ENCODE assay signal across 9 mouse cellular contexts in genomic region chr17:45734333-45734732, GRCm38 (mm10). TPM values are rescaled to one million over a fixed set of nuclear protein-coding genes. Genes with fewer than 3 reads are reported as not detected.
DNase-seq lines count a peak whose midpoint lies in the region; ATAC-seq and TF ChIP-seq lines count a peak whose summit lies in the region.
"Had no signal": no experiment of that assay in that cellular context is flagged by ENCODE, and none has a peak within 500 bp of the region (broad histone marks: within the 10 kb centered on the region; RNA-seq: fewer than 3 reads in every experiment).

No protein-coding gene starts in this region.

- H3K27ac ChIP-seq in kidney, embryonic 14.5 days (ENCODE audit: low read depth, low read length): peak overlapping the region; percentile 37; the same call in 1 of the 2 replicates
- H3K27ac ChIP-seq in embryonic facial prominence, embryonic 12.5 days: no peak overlapping the region
- H3K27ac ChIP-seq in intestine, embryonic 14.5 days (ENCODE audit: low read depth): 0 out of 2 replicates have a peak overlapping the region, but pooled peaks have one; percentile 14

- H3K4me2 ChIP-seq in kidney, embryonic 14.5 days (replicated peaks; ENCODE audit: low read depth, low read length): peak overlapping the region; percentile 83
- peak overlapping the region; percentile 79 for H3K4me2 ChIP-seq in embryonic facial prominence, embryonic 12.5 days (replicated peaks)
- H3K4me2 ChIP-seq in intestine, embryonic 14.5 days (ENCODE audit: low read length): peak overlapping the region; percentile 68
- peak overlapping the region; percentile 99 for H3K4me2 ChIP-seq in myocyte (ENCODE audit: low read depth)

- H3K9me3 ChIP-seq in kidney, embryonic 14.5 days (ENCODE audit: control insufficient read depth, low read length): no peaks in the 10 kb centered on the region
- no peaks in the 10 kb centered on the region for H3K9me3 ChIP-seq in embryonic facial prominence, embryonic 12.5 days
- H3K9me3 ChIP-seq in intestine, embryonic 14.5 days (ENCODE audit: control insufficient read depth, low read length): no peaks in the 10 kb centered on the region

- no peak for DNase-seq in kidney, adult 9 months
- no peak for DNase-seq in intestine, embryonic 14.5 days (ENCODE audit: low spot score)
- DNase-seq in embryo, embryonic 11 days: no peak
- no peak for DNase-seq in gastrocnemius, postnatal 4 days (ENCODE audit: low spot score in 2 of 2)

- no peak overlapping the region for H3ac ChIP-seq in myocyte (ENCODE audit: control insufficient read depth, insufficient read length)

- WGBS in kidney, embryonic 14.5 days: 17% methylated on average over 3 of the region's 3 CpGs
- WGBS in embryonic facial prominence, embryonic 12.5 days: 10% methylated on average over 3 of the region's 3 CpGs
- 21% methylated on average over 3 of the region's 3 CpGs for WGBS in intestine, embryonic 14.5 days

- H3K4me1 ChIP-seq in kidney, embryonic 14.5 days (ENCODE audit: control insufficient read depth, insufficient read depth, low read length): peaks cover 27% of the 10 kb centered on the region
- H3K4me1 ChIP-seq in embryonic facial prominence, embryonic 12.5 days: peaks cover 35% of the 10 kb centered on the region
- H3K4me1 ChIP-seq in intestine, embryonic 14.5 days (replicated peaks; ENCODE audit: control insufficient read depth, insufficient read depth, low read length): peaks cover 34% of the 10 kb centered on the region

- H3K4me3 ChIP-seq in kidney, embryonic 14.5 days (ENCODE audit: low read length): no peak overlapping the region
- H3K4me3 ChIP-seq in embryonic facial prominence, embryonic 12.5 days: peak overlapping the region; percentile 26
- H3K4me3 ChIP-seq in intestine, embryonic 14.5 days (ENCODE audit: low read depth, low read length): peak overlapping the region; percentile 29; the same call in 1 of the 2 replicates
- H3K4me3 ChIP-seq in myocyte: no peak overlapping the region

- no peaks in the 10 kb centered on the region for H3K36me3 ChIP-seq in kidney, embryonic 14.5 days (ENCODE audit: control insufficient read depth, insufficient read depth, low read length)
- H3K36me3 ChIP-seq in embryonic facial prominence, embryonic 12.5 days: no peaks in the 10 kb centered on the region
- H3K36me3 ChIP-seq in intestine, embryonic 14.5 days (ENCODE audit: control insufficient read depth, insufficient read depth, low read length): no peaks in the 10 kb centered on the region
- H3K36me3 ChIP-seq in myocyte (ENCODE audit: control insufficient read depth, insufficient read depth): no peaks in the 10 kb centered on the region

- H3K27me3 ChIP-seq in kidney, embryonic 14.5 days (ENCODE audit: control insufficient read depth, insufficient read depth, low read length): no peaks in the 10 kb centered on the region
- 0 out of 2 replicates have a peak, but pooled peaks cover 6% of the 10 kb centered on the region for H3K27me3 ChIP-seq in embryonic facial prominence, embryonic 12.5 days
- no peaks in the 10 kb centered on the region for H3K27me3 ChIP-seq in intestine, embryonic 14.5 days (replicated peaks; ENCODE audit: control insufficient read depth, insufficient read depth, low read length)
- no peaks in the 10 kb centered on the region for H3K27me3 ChIP-seq in myocyte (ENCODE audit: control insufficient read depth, insufficient read depth, insufficient read length)

- H3K9ac ChIP-seq in kidney, embryonic 14.5 days (ENCODE audit: low read depth, low read length): peak overlapping the region; percentile 32; the same call in 1 of the 2 replicates
- 0 out of 2 replicates have a peak overlapping the region, but pooled peaks have one; percentile 55 for H3K9ac ChIP-seq in embryonic facial prominence, embryonic 12.5 days
- peak overlapping the region; percentile 44; the same call in 1 of the 2 replicates for H3K9ac ChIP-seq in intestine, embryonic 14.5 days (ENCODE audit: low read length)

- no peak for TF ChIP-seq POLR2A in myocyte (IDR thresholded peaks at IDR 0.05; ENCODE audit: insufficient read length, low read depth)

- no peaks in the 10 kb centered on the region for H3K79me2 ChIP-seq in myocyte (ENCODE audit: control insufficient read depth, insufficient read depth)

- no peak for ATAC-seq in kidney, embryonic 14.5 days (ENCODE audit: low FRiP score, low TSS enrichment)
- no peak for ATAC-seq in embryonic facial prominence, embryonic 12.5 days (ENCODE audit: insufficient number of reproducible peaks, insufficient read depth, low FRiP score, low TSS enrichment)
- no peak for ATAC-seq in intestine, embryonic 14.5 days (replicated peaks; ENCODE audit: low FRiP score, low TSS enrichment, low read depth)
- ATAC-seq in megakaryocyte progenitor cell, adult 5-6 weeks (replicated peaks; ENCODE audit: poor library complexity): no peak
- ATAC-seq: Patski had no signal

TF ChIP-seq in myocyte, 11 proteins besides CTCF, POLR2A, EP300 and RAD21:
- no peak for TF ChIP-seq MAX (IDR thresholded peaks at IDR 0.05; ENCODE audit: low read depth)

RNA-seq across cellular contexts. Expression of gene 1600014C23Rik, which starts 0.7 kb away (rescaled TPM):
- 0.62 TPM in 1 of 2 replicates, not detected in the other for polyA plus RNA-seq in kidney, embryonic 14.5 days (2014; fragmentation: Nextera tagmentation; extraction: Ambion mirVana)
- polyA plus RNA-seq in embryonic facial prominence, embryonic 12.5 days (2016; fragmentation: Nextera tagmentation; extraction: Ambion mirVana): 0.47 TPM in 1 of 2 replicates, not detected in the other
- polyA plus RNA-seq in intestine, embryonic 14.5 days (2014; fragmentation: Nextera tagmentation; extraction: Ambion mirVana): not detected in 2 replicates
- 0.17 TPM for polyA plus RNA-seq in myocyte (2012; fragmentation: generic; extraction: Trizol)
- total RNA-seq in megakaryocyte progenitor cell, adult 5-6 weeks (2015): not detected in 2 replicates
- not detected in 2 replicates for total RNA-seq in megakaryocyte progenitor cell, adult 5-6 weeks (2017)
- total RNA-seq in gastrocnemius, postnatal 4 days (2021): not detected
- polyA plus RNA-seq: Patski had no signal

RNA-seq across cellular contexts. Expression of gene Tmem63b, which starts 47.6 kb away (rescaled TPM):
- 23.1 and 28.0 TPM in 2 replicates for polyA plus RNA-seq in kidney, embryonic 14.5 days (2014; fragmentation: Nextera tagmentation; extraction: Ambion mirVana)
- 43.1 and 45.4 TPM in 2 replicates for polyA plus RNA-seq in embryonic facial prominence, embryonic 12.5 days (2016; fragmentation: Nextera tagmentation; extraction: Ambion mirVana)
- 25.2 and 29.3 TPM in 2 replicates for polyA plus RNA-seq in intestine, embryonic 14.5 days (2014; fragmentation: Nextera tagmentation; extraction: Ambion mirVana)
- polyA plus RNA-seq in myocyte (2012; fragmentation: generic; extraction: Trizol): 58.4 TPM
- 3.9 and 5.0 TPM in 2 replicates for total RNA-seq in megakaryocyte progenitor cell, adult 5-6 weeks (2015)
- total RNA-seq in megakaryocyte progenitor cell, adult 5-6 weeks (2017): 2.0 and 5.5 TPM in 2 replicates
- 10 to 100 TPM; 48.6 to 56.4 TPM for total RNA-seq in gastrocnemius, postnatal 4 days (2021)

RNA-seq across cellular contexts. Expression of gene Mrpl14, which starts 48.2 kb away (rescaled TPM):
- polyA plus RNA-seq in kidney, embryonic 14.5 days (2014; fragmentation: Nextera tagmentation; extraction: Ambion mirVana): 154 and 192 TPM in 2 replicates
- 137 and 153 TPM in 2 replicates for polyA plus RNA-seq in embryonic facial prominence, embryonic 12.5 days (2016; fragmentation: Nextera tagmentation; extraction: Ambion mirVana)
- 168 and 173 TPM in 2 replicates for polyA plus RNA-seq in intestine, embryonic 14.5 days (2014; fragmentation: Nextera tagmentation; extraction: Ambion mirVana)
- polyA plus RNA-seq in myocyte (2012; fragmentation: generic; extraction: Trizol): 276 TPM
- total RNA-seq in megakaryocyte progenitor cell, adult 5-6 weeks (2015): 35.2 and 47.5 TPM in 2 replicates
- 24.9 and 34.2 TPM in 2 replicates for total RNA-seq in megakaryocyte progenitor cell, adult 5-6 weeks (2017)
- 10 to 100 TPM; 83.4 to 92.2 TPM for total RNA-seq in gastrocnemius, postnatal 4 days (2021)

Comparison
In these comparisons a context has a peak if more than half of its experiments do, and no peak if none do; other contexts are left out.
1. H3K4me3 ChIP-seq: peak in embryonic facial prominence, embryonic 12.5 days (single experiment) and intestine, embryonic 14.5 days (single experiment); none in kidney, embryonic 14.5 days (single experiment) and myocyte (single experiment).
2. Peak in every context shown above with its lines, with median percentiles within 50 percentile points of each other: H3K4me2 ChIP-seq and H3K9ac ChIP-seq.